Mouse (Mus musculus) mesoderm, embryonic 11.5 days (tissue): ENCODE measurements at regions not wholly inside any gene's neighbourhood (a gene's known extent, or its start where the extent isn't known, plus 50 kb on each side); places are given as distances from the start of the nearest gene placed in this dataset.

Experiments
- DNase-seq: peaks from one replicate; pipeline ENCODE4 v3.0.0-alpha.2; 2012; ENCODE audit warnings: low read depth, low spot score

DNA sequence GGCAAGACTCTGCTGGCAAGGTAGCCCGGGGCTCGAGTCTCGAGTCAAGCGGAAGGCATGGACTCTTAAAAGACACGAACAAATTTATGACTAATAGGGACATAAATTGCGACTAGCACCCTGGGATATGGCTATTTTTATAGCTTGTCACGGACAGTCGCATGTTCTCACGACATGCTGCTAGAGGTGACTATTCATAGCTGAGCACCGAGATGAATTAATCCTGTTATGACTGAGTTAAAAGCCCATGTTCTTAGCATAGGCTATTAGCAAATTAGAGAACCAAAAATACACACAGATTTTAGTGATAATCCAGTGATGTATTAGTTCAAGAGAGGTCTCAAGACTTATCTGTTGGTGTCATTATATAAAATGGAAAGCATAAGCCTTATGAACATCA, 539.2 kb downstream of the Gm19410 start:
- DNase-seq: no peak

DNA sequence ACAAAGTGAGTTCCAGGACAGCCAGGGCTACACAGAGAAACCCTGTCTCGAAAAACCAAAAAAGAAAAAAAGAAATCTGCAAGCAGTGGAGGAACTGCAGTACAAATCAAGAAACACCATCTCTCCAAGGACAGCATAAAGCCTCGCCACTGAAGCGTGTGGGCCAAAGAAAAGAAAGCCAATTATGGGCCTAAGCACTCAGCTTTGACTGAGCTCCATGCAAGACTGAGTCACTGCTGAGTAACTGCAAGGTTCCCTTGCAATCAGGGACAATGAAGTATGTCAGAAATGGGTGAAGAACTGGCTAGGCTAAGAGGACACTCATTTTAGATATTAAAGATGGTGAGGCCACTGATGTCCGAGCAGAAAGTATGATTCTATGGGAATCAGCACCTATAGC, 540.7 kb downstream of the Gm19410 start:
- DNase-seq: no peak

DNA sequence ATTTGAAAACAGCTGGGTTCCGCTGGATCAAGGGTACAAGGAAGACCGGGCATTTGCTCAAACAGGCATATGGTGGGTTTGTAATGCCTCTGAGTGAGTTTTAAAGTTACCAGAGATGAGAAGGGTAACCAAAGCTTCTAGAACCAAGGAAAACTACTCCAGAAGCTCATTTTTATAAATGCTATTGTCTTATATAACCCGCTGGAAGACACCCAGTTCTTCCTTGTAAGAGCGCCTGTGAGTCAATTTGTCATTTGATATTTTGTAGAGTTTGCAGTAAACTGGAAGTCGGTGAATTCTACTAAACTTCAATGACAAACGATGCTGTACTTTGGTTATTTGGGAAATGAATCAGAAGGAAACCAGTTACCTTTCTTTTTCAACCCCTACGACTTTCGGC, 541.9 kb downstream of the Gm19410 start:
- no peak for DNase-seq

DNA sequence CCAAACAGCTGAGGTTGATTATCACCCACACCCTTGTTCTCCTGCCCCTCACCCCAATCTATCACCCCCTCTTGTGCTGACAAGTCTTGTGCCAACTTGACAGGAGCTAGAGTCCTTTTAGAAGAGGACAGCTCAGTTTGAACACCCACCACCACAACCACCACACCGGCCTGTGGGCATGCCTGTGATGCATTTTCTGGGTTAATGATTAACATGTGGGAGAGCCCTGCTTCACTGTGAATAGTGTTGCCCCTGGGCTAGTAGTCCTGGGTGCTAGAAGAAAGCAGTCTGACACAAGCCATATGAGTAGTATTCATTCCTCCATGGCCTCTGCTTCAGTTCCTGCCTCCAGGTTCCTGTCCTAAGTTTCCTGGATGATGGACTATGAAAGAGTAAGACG, 542.5 kb downstream of the Gm19410 start:
- DNase-seq: no peak

DNA sequence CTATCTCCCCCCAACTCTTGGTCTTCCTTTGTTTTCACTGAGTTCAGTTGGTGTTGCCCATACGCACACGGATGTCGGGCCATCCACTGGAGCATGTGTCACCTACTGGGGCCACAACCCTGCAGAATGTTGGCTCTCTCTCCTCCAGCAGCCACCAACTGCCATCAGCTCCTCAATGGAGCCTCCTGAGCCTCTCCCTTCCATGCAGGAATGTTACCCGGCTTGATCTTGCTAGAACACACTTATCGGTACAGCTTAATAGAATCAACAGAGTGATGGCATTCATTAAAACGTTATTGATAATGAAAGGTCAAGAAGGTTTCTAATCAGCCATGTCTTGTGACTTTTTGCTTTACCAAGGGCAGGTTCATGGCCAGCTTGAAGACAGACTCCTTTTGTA, 543.7 kb downstream of the Gm19410 start:
- DNase-seq: no peak

DNA sequence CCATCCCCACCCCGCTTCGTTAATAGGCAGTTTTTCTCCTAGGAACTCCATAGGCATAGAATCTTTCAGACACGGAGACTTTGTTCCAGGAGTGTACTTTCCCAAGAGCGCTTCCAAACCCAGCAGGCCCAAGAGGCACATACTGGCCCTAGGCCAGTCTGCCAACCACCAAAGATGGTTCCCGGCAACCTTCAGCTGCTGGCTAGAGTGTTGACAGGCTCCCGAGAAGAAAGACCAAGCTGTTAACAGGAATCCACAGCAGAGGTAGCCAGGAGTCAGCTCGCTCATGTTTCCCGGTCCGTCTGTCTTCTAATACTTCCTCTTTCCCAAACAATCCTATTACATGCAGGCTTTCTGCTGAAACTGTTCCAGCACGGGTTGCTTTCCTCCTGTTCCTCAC, 544.4 kb downstream of the Gm19410 start:
- no peak for DNase-seq

DNA sequence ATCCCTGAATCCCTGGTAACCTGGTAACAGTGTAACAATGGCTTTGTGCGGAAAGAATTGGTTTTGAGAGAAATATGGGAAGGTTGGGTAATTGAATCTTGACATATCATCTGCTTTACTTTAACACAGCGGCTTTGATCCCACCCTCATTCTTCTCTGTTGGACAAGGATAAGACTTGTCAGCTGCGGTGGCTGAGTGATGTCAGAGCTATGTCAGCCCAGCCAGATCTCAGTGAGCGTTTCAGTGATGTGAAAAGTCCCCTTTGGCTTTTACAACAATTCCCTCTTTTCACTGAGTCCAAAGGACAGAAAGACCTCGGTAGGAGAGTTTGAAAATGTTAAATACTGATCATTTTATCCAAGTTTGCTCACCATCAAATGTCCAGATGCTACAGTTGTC, 546.1 kb downstream of the Gm19410 start:
- no peak for DNase-seq

DNA sequence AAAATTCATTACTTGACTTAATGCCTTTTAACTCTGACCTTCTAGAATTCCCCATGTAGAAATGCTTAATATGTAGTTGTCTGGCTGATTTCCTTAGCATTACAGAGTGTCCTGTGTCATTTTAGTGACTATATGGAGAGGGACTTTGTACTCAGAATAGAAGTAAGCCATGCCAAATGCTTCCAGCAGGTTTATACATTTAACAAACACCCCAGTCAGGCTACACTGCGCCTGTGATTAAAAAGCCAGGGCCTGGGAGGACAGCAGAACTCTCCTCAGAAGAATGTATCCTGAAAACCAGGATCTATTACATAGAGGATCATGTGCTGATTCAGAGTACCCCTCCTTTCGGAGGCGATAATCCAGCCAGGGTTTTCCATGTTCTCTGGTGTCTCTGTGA, 547.4 kb downstream of the Gm19410 start:
- no peak for DNase-seq

DNA sequence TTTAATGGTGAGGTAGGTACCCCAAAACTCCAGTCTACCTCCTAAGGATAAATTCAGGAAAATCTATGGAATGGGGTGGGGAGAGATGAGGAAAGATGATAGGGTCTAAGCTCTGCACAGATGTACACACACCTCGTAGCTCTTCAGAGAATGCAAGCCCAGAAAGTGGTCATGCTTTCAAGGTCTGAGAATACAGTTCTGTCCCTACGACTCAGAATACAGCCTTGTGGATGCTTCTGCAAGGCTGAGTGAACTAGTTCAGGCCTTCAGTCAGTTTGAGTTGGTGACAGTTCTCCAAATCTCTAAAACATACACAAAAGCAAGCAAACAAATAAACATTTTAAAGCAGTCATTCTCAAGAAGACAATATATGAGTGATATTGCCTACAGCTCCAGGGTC, 552.8 kb downstream of the Gm19410 start:
- DNase-seq: no peak

DNA sequence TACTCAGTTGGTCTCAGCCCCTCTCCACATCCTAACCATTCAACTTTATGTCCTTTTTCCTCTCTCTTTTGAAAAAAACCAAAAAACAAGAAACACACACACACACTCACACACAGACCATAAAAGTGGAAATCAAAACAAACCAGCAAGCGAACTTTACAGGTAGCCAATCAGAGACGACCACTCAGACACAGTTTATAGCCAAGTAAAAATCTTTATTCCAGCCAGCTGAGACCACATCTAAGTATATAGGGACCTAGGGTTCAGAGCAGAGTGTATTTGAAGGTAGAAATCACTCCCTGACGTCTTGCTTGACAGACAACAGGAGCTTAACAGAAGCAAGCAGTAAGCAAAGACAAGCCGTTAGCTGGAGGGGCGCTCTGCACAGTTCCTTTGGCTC, 553.3 kb downstream of the Gm19410 start:
- DNase-seq: no peak

DNA sequence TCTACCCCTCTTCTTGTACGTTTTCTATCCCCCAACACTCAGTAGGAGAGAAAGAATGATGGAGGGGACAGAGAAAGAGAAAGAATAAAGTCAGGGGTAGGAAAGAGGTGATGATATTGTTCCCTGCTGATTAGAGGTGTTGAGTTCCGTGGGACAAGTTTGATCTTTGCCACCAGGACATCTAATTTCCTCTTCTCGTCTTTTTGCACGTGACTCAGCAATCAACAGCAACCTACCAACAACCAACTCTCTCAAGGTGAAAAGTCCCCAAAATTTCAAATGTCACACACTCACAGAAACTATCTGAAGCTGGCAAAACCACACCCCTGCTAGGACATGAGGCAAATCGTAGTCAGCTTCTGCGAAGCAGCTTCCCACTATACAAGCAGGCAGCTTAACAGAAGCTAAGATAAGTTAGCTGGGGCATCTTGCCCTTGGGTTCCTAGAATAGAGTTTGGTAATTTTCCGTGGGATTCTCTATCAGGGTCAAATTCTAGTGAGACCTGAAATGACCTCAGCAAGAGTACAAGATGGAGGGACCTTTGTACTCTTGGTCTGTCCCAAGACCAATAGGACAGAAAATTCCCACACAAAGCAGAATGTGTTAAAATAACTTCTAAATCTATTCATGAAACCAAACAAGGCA, 553.8 kb downstream of the Gm19410 start:
- no peak for DNase-seq

DNA sequence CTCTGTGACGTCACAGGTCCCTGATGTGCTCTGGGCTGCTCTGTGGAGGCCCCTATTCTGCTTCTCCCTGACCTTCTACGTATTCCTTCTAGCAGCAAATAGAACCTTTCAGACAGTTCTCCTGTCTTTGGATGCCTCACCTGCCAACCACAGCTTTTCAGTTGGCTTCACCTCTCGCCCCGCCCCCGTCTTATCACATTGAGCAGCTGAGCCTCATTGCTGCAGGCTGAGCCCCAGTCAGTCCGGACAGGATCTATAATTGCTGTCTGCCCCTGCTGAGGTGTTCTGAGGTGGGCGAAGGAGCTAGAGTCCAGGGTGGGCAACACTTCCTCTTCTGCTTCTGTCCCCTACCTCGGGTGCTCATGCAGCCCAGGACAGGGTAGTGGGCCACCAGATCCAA, 556.5 kb downstream of the Gm19410 start:
- no peak for DNase-seq

DNA sequence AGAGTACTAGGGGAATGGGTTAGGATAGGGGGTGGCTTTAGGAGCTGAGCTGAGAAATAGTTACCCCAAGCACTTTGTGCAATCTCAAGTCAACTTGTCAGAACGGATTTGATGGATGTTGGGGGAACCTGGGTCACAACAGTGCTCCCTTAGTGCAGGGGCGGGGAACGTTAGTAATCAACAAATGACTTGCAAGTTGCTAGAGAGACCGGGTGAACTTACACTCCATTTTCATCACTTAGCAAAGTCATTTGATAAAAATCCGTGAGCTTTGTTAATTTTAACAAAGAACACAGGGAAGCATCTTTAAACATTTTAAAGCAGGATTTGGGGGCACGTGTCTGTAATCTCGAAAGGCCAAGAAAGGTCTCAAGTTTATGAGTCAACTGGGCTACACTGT, 557.0 kb downstream of the Gm19410 start:
- no peak for DNase-seq

DNA sequence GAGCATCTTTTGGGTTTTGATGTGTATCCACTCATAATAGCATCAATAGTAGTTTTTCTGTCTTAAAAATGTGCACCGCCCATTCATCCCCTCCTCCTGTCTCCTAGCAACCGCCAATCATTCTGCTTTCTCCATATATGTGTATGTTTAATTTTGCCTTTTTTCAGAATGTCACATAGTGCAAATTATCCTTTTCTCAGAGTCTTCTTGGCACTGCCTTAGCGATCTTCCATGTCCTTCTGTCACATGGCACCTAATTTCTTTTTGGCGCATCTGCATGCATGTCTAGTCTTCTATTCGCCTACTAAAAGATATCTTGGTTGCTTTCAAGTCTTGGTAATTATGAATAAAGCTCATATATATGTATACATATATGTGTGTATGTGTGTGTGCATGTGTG, 573.0 kb downstream of the Gm19410 start:
- DNase-seq: no peak

DNA sequence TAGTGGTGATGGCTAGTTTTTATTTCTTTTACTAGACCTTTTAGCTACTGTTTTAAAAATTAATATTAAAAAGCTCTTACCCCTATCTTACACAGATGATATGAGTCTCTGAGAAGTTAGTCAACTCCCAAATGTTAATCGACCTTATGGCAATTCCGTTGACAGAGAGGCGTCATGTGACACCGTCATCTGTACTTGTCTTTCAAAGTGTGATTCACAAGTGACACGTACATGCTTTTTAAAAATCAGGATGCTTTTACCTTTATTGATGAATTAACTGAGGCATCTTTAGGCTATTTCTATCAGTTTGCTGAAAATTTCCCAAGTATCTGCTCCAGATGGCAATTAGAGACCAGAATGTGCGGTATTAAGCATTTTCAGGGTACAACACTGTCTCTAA, 573.9 kb downstream of the Gm19410 start:
- no peak for DNase-seq

DNA sequence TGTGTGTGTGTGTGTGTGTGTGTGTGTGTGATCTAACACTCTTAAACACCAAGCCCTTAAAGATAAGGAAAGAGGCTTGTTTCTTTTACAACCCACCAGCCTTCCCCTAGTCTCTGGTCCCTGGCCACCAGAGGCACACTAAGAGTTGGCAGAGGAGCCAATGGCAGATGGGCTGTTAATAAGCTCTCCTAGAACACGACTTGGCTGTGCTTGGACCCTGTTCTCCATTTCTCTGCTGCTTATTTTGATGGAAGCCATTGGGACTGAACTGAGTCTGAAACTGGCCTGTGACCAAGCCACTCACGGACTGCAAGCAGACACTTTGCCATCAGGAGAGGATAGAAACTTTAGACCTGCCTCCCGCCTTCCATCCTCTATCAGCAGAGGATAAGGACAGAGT, 574.9 kb downstream of the Gm19410 start:
- DNase-seq: no peak

DNA sequence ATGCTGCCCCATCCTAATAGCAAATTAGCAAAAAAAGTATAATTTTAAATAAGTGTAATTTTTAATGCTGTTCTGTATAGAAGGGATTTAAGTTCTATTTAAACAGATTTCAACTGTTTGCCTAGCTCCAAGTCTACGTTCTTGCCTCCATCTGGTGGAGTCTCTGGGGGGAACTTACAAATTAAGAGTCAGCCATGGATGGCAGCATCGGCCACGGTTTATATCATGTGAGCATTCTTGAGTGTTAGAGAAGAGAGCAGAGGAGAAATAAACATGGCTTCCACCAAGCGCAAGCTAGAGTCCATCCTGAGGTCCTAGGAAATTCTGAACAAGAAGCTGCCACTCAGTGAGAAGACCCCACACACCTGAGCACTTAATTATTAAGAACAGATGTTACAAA, 576.4 kb downstream of the Gm19410 start:
- DNase-seq: no peak

DNA sequence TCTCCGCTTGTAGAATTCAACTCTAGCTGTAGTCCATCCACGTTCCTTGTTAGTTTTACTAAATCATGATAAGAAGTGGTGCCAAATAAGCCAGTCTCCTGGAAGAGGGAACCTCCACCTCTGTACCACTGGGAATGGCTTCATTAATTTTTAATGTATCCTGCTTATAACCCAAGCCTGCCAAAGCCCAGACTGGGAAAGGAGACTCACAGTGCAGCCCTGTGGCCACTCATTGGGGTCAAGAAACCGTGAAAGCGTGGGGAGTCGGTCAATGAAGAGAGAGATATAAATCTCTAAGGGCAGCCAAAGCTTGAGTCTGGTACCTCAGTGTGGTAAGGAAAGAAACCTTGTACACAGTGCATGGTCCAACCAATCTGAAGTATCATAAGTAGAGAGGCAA, 577.1 kb downstream of the Gm19410 start:
- DNase-seq: no peak

DNA sequence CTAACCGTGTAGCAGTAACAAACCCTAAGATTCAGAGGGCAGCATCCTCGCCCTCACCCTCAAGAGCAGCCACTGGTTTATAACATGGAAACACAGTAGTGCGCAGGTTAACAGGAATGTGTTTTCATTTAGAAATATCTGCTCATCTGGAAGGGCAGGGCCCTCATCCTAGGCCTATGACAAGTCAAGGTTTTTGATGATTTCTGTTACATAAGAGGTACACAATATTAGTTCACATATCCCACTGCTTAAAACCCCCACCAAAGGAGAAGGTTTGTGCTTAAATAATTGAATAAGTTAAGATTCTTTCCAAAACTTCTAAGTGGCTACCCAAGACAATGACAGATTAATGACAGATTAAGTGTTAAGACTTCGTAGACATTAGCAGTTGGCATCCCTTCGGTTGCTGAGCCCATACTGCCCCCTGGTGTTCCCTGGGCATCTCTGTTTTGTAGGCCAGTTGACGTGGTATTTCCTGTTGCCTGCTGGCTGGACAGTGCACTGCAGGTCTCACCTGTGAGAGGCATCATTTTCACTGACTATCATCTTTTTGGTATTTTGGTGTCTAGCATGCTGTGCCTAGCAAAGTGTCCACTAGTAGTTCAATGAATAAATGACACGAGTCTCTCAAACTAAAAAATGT, 581.2 kb downstream of the Gm19410 start:
- peak; percentile 83 for DNase-seq

DNA sequence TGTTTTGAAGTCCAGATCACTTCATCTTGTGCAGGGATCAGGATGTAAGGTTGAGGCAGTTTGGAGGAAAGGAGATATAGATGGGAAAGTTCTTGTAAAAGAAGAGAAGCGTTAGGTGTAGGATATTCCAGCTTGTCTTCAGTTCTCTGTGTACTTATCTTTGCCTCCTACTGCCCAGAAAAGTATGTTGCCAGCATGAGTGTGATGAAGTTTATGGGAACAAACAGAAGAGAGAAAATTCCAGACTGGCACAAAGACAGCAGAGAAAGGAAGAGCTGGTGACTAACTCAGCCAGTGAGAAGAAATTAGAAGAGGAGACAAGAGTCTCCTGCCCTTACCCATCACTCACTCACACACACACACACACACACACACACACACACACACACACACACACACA, 582.5 kb downstream of the Gm19410 start:
- no peak for DNase-seq

DNA sequence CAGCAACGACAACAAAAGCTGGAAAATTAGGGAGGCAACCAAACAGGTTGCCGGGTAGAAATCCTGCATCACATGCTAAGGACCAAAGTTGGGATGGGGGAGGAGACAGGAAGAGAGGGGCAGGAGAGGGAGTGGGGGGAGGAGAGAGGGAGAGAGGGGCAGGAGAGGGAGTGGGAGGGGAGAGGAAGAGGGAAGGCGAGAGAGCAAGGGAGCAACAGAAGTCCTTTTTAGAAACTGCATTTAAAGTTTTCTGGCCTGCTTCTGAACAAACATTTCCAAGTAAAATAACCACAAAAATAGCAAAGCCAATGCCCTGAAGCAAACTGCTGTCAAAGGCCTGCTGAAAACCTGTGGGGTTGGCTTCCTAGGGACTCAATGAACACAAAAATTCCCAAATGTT, 589.3 kb downstream of the Gm19410 start:
- peak; percentile 16 for DNase-seq

DNA sequence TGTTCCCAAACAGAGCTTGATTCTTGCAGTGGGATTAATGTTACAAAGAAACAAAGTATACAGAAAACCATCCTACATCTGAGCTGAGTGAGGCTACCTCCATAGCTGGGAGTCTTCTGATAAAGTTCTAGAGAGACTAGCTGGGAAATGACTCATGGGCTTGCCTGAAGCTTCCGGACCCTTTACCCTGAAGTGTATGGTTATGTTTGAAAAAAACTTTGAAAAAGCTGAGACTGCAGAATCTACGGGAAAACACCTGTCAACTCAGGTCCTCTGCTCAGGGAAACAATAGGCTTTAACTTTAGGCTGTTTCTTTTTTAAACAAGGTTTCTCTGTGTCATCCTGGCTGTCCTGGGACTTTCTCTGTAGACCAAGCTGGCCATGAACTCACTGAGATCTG, 593.4 kb downstream of the Gm19410 start:
- DNase-seq: no peak

DNA sequence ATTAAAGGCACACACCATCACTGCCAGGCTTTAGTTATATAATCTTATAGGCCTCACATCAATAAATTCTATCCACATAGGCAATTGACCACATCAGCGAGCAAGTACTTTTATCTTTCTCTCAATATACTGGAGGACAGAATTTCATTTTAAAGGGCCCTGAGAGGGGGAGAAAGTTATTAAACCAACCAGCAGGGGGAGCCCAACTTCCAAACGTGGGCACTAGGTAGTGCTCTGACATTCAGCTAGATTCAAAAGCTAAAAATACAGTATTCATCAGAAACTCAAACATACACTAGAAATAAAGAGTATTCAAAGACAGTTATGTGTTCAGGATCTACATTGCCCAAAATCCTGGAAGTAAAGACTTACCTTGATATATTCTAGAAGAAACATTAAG, 595.7 kb downstream of the Gm19410 start:
- DNase-seq: peak; percentile 79

DNA sequence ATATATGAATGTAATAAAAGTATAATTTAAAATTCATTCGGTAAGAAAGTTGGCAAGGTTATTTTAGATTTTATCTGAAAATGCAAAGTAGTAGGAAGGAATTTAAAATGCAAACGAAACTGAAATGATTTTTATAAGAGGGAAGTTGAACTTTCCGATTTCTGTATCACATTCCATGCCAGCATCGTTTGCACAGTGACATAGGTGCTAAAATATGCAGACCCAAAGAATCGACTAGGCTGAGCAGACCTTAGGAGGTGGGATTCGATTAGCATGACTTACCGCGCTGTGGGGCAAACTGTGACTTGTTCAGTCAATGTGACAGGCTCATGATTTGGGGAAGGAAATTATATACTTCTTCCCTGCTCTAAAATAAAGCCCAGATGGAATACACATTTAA, 596.2 kb downstream of the Gm19410 start:
- DNase-seq: no peak
